Mouse (Mus musculus) embryo, embryonic 9.5 days (tissue): Measurements from ENCODE around the gene Qrfpr.

Source experiments
- DNase-seq: peaks from one replicate; pipeline ENCODE4 v3.0.0-alpha.2; 2017; ENCODE audit errors: extremely low spot score

Qrfpr gene

DNA sequence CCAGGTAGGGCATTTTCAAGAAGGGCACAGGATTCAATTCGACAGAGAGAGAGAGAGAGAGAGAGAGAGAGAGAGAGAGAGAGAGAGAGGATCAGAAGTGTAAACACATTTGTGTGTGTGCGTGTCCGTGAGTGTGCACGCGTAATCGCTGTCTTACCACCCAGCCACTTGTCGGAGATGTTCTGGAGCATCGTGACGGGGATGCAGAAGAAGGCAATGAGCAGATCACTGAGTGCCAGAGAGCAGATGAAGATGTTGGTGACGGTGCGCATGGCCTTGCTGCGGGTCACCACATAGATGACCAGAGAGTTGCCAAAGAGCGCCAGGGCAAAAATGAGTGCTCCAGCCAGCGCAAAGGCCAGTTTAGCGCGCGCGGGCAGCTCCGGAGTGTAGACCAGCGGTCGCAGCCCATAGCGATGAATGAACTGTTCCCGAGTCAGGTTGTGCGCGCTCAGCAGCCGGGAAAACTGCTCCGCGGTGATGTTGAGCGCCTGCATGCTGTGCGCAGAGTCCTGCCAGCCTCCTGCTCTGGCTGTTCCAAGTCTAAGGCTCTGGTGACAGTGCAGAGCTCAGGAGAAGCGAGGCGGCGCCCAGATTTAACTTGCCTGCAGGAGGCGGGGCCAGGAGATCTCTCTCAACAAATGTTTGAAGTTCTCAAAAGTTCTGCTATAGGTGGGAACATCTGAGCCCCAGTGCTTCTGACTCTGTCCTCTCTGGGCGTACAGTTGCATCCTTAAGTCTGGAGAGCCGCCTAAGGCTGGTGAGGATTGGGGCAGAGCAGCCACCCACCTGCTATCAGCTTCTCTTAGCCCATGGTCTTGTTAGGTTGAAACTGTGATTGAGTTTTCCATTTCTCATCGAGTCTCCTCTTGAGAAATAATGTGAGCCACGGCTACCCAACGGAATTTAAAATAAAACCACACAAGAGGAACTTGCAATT, at the start of gene Qrfpr:
Gene Qrfpr (minus strand): TSS at position 571 of the 940 bp plus-strand sequence.
- DNase-seq, result peak; percentile 23

DNA sequence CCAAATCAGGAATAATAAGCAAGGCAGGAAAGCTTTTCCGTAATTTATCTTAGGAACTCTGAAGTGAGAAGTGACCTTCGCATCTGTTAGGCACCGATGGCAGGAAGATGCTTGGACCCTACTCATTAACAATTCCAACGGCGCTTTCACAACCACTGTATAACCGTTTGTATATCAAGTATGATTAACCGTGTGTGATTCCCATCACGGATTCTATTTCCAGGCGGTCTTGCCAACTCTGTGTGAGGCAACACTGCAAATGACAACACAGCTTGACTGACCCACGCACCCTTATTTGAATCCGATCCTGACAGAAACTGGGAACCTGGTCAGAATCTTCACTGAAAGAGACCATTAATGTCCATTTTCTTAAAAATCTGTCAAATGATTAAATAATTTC, 41.8 kb upstream of the Qrfpr start:
- DNase-seq, result no peak

DNA sequence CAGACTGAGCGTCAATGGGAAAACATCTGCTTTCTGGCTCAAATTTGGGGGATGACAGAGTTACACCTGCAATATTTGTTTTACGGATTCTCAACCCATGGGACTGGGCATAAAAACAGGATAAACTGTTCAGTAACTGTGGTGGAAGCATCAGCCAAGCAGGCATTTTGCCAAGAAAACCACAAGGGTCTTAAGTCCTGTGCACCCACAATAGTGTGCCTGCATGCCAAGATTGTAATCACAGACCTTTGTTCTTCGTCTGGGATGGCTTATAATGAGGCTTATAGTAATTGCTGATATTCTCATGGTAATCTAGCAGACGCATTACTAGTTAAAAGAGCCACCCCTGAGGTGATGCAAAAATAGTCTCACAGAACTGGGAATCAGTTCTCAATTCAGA, 41.2 kb upstream of the Qrfpr start:
- no peak for DNase-seq

- no peak for DNase-seq
Measured at GRCm38 (mm10) chr3:36250585-36250984, 28.5 kb upstream of the Qrfpr start.

DNA sequence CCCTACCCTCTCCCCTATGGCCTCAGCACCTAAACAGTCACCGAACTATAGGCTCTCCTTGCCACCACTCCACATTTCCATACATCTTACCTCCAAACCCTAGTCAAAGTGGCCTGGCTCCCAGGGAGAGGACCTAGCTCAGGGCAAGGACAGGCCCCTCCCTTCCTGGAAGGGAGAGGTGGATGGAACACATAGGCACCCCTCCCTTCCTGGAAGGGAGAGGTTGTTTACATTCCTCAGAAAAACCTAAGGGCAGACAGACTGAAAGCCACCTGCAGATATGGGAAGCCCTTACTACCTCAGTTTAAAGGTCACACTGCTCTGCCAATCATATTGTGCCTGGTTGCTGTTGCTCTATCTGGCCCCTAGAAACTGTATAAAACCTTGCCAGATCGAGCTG, 26.3 kb upstream of the Qrfpr start:
- DNase-seq, result no peak

DNA sequence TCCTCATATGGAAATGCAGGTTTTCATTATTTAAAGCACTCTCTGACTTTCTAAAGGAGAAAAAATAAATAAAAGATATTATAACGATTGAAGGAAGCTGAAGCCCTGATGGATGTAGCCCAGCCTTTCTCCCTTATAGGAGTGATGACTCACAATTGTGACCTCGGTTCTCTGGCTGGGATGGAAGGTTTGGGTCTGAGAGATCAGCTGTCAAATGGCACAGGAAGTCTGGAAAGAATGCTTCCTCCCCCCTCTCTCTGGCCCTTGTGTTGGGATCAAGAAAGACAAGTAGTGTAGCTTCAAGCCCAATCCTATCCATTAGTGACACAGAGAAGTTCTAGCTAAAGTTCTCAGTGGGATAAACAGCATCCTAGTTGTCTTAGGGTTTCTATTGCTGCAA, 7.8 kb upstream of the Qrfpr start:
- no peak for DNase-seq

GRCm38 (mm10) chr3:36227246-36227645, 5.1 kb upstream of the Qrfpr start:
- no peak for DNase-seq

DNA sequence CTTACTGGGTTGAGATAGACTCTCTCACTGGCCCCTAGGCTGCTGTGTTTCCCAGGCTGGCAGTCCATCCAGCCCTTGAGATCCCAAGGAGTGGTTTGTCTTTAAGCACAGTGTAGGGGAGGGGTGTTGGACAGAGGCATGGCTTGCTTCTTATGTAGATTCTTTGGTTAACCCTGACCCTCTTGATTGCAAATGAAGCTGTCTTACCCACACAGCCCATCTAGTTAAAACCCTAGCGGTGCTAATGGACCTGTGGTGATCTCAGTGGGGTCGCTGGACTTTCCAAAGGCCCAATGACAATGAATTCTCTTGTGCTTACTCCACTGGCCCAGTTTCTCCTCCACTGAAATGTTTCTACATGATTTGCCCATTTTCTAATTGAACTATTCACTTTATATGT, 1.2 kb upstream of the Qrfpr start:
- DNase-seq, result no peak

GRCm38 (mm10) chr3:36212758-36213157, 9.4 kb downstream of the Qrfpr start:
- DNase-seq, result no peak

DNA sequence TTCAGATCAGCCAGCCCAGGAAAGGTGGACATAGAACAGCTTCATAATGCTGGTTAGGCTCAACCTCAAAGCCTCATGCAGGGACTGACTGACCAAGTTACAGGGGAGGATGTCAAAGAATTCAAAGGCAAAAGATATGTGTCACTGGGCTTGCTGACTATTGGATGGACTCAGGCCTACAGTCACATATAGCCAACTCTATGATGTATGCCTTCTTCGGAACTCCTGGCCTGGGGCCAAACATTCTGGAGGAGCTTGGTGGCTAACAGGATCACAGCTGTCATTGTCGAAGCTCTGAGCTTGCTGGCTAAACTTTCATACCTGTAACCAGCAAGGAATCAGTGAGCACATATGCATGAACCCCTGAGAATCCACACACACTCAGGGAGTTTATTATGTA, 11.2 kb downstream of the Qrfpr start:
- no peak for DNase-seq

- peak; percentile 19 for DNase-seq
Measured at GRCm38 (mm10) chr3:36209776-36210555, 12.1 kb downstream of the Qrfpr start.

GRCm38 (mm10) chr3:36207520-36208264, 14.4 kb downstream of the Qrfpr start:
- DNase-seq, result no peak

DNA sequence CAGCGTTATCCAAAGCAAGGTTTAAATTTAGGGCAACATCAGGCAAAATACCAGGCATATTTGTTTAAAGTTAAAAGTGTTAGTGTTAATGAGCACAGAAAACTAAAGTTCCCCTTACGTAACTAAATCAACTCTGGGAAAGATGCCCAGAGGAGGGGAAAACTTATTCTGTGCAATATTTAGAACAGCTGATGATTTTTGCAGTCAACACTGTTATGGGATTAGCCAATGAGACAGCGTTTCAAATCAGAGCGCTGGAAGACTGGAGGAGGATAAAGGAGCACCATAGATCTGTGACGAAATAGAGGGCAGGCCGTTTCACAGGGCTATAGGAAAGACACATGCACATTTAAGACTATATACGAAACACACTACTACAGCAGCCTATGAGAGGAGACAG, 19.2 kb downstream of the Qrfpr start:
- DNase-seq, result no peak

DNA sequence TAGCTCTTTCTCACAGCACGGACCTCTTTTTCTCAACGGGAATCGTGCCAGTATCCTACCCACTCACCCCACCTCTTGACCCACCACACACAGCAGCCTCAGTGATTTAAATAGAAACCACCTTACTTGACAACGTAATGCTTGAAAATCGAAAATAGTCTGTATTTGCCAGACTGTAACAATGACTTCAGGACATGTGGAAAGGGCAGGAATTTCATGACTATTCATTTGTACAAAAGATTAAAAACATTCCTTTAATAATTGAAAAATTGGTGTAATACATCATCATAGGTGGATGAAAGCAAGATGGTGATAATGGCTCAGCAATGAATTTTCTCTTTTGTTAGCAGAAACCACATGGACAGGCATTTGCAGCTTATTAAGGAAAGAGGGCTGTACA, 21.0 kb downstream of the Qrfpr start:
- DNase-seq, result no peak

DNA sequence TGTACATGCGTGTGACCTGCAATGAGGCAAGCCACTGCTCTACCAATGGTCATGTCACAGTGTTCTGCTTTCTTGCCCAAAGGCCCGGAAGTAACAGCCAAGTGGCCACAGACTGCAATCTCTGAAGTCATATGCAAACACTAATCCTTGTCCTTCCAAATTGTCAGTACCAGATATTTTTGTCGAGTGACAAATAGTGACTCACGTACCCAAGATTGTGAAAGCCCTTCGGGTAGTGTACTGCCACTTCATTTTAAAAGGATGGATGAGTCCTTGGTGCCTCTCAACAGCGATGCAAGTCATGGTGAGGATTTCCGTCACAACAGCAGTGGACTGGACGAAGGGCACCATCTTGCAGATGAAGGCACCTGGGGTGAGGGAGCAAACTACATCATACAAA, 32.9 kb downstream of the Qrfpr start:
- no peak for DNase-seq

DNA sequence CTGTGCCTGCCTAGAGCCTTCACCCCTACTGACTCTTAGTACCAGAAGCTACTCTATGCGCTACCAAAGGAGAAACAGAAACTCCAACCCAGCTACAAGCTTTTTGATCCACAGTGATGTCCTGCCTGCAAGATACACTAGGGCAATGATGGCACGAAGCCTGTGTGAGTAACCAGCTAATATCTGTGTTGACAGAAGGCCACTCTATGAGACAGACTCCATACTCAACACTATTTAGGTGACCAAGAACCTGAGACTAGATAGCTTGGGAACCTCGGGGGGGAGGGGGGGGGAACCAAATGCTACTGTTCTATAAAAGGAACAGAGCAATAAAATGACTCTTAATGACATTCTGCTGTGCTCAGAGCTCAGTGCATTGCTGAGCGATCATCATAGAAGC, 35.6 kb downstream of the Qrfpr start:
- no peak for DNase-seq

GRCm38 (mm10) chr3:36181519-36181918, 40.6 kb downstream of the Qrfpr start:
- DNase-seq, result peak; percentile 21

DNA sequence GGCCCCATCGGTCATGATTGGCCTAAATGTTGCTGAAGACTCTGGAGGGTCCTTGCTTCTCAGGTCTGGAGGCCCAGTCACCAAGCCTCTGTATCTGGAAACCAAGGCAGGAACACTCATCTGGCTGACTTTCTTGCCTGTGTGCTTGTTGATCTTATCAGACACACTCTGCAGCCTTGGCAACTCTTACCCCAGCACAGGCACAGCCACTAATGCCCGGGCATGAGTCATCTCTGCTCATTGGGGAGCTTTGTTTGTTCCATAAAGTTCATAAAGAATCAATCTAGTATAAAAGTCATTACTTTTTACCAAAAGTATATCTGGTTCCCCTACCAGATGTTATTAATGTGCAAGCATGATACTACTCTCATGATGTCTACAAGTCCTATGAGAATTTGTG, 48.4 kb downstream of the Qrfpr start:
- DNase-seq, result no peak

DNA sequence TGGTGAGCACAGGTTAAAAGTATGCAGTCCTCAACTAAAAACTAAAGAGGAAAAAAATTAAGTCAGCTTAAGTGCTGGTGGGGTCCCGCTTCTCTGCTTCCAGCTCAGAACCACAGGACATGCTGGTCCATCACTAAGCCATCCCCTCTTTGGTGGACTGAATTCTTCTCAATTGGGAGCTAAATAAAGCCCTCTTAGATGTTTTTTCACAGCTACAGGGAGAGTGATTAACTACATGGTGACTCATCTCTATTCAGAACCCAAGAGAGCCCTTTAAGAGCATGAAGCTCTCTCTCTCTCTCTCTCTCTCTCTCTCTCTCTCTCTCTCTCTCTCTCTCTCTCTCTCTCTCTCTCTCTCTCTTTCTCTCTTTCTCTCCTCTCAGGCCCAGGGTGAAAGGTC, 50.8 kb downstream of the Qrfpr start:
- no peak for DNase-seq

DNA sequence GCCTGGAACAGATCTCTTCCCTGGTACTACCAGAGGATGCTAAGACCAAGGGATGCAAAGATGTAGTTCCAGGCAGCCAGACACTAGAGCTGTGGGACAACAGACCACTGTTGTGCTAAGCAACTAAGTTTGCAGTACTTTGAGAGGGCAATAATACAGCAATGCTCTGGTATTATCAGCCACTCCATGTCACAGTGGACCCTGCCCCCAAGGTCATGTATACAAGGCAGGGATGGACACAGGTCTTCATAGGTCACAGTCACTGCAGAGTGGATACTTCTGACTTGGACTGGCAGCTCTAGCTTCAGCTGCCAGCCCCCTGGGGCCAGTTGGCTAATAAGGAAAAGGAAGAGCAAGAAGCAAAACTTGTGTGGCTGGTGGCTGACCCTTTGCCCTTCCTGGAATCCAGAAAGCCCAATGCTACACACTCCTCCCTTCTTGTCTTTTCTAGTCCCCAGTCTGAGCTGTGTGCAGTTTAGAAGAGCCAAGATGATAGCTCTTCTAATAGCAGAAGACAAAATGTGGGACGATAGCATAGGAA, 51.4 kb downstream of the Qrfpr start:
- DNase-seq, result no peak

GRCm38 (mm10) chr3:36155268-36155667, 66.8 kb downstream of the Qrfpr start:
- peak; percentile 27 for DNase-seq
